Comparison of ENCODE assay signal across 27 mouse cellular contexts in the genomic region with DNA sequence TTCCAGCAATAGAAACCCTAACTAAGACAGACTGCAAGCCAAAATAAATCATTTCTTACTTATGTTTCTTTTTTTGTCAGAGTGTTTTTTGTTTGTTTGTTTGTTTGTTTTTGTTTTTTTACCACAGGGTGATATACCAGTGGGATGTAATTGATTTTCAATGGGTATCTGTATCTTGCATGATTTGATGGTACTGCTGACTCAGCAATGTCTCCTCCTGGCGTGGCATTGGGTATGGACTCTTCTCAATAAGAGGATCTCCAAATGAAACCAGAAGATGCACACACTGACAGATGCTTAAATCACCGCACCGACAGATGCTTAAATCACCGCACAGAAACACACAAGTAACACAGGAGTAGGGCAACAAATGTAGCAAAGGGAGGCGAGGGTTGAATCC. TPM values are rescaled to one million over a fixed set of nuclear protein-coding genes. Genes with fewer than 3 reads are reported as not detected.
"Had no signal": no experiment of that assay in that cellular context is flagged by ENCODE, and none has a peak within 500 bp of the region (broad histone marks: within the 10 kb centered on the region; RNA-seq: fewer than 3 reads in every experiment).

No protein-coding gene starts in this region.

- H3K9me3 ChIP-seq: embryonic facial prominence, embryonic 10.5 days; embryonic facial prominence, embryonic 13.5 days; embryonic facial prominence, embryonic 15.5 days; forebrain, embryonic 10.5 days; forebrain, embryonic 12.5 days; forebrain, embryonic 13.5 days; forebrain, embryonic 15.5 days; heart, embryonic 10.5 days had no signal

- H3K4me1 ChIP-seq: forebrain, embryonic 12.5 days; forebrain, embryonic 13.5 days; forebrain, embryonic 15.5 days; heart, embryonic 10.5 days had no signal

- H3K4me2 ChIP-seq: embryonic facial prominence, embryonic 12.5 days; embryonic facial prominence, embryonic 13.5 days; embryonic facial prominence, embryonic 15.5 days; forebrain, embryonic 12.5 days; forebrain, embryonic 13.5 days; forebrain, embryonic 15.5 days had no signal

- DNase-seq: cerebellum, adult 9-10 months; cerebellum, adult 9-11 months; cerebellum, postnatal 10 days; cerebellum, postnatal 14 days; cerebellum, postnatal 25 days; cerebellum, postnatal 36 days; embryo, embryonic 11 days; forebrain, postnatal 0 days; gastrocnemius, adult 2 months; gastrocnemius, postnatal 10 days; gastrocnemius, postnatal 14 days; gastrocnemius, postnatal 25 days; gastrocnemius, postnatal 36 days; heart, adult 11 months; heart, adult 18-20 months; heart, adult 2 months had no signal

- H3K9ac ChIP-seq: embryonic facial prominence, embryonic 12.5 days; embryonic facial prominence, embryonic 13.5 days; embryonic facial prominence, embryonic 15.5 days; forebrain, embryonic 12.5 days; forebrain, embryonic 13.5 days; forebrain, embryonic 15.5 days; forebrain, postnatal 0 days had no signal

- H3K27ac ChIP-seq: embryonic facial prominence, embryonic 10.5 days; embryonic facial prominence, embryonic 12.5 days; embryonic facial prominence, embryonic 13.5 days; embryonic facial prominence, embryonic 15.5 days; forebrain, embryonic 10.5 days; forebrain, embryonic 12.5 days; forebrain, embryonic 13.5 days; forebrain, embryonic 15.5 days; gastrocnemius, adult 2 months; heart, adult 2 months; heart, embryonic 10.5 days had no signal

- H3K36me3 ChIP-seq: embryonic facial prominence, embryonic 10.5 days; embryonic facial prominence, embryonic 12.5 days; embryonic facial prominence, embryonic 13.5 days; embryonic facial prominence, embryonic 15.5 days; forebrain, embryonic 10.5 days; forebrain, embryonic 12.5 days; forebrain, embryonic 15.5 days; heart, embryonic 10.5 days had no signal

- H3K4me3 ChIP-seq: embryonic facial prominence, embryonic 10.5 days; embryonic facial prominence, embryonic 12.5 days; embryonic facial prominence, embryonic 13.5 days; embryonic facial prominence, embryonic 15.5 days; erythroblast, embryonic 14.5 days; forebrain, embryonic 10.5 days; forebrain, embryonic 12.5 days; forebrain, embryonic 13.5 days; forebrain, embryonic 15.5 days; gastrocnemius, adult 2 months; heart, adult 2 months; heart, embryonic 10.5 days had no signal

- H3K27me3 ChIP-seq: embryonic facial prominence, embryonic 12.5 days; embryonic facial prominence, embryonic 13.5 days; embryonic facial prominence, embryonic 15.5 days; forebrain, embryonic 12.5 days; forebrain, embryonic 13.5 days; forebrain, embryonic 15.5 days had no signal

RNA-seq across cellular contexts. Expression of a gene that starts 54.8 kb away (rescaled TPM):
- total RNA-seq: common myeloid progenitor, adult 5-6 weeks had no signal
- polyA plus RNA-seq: erythroblast, embryonic 14.5 days had no signal
